Mouse (Mus musculus): Measurements from ENCODE around the gene Lif. TPM values are rescaled to one million over a fixed set of nuclear protein-coding genes. Genes with fewer than 3 reads are reported as not detected.

Lif gene
- 1 to 10 TPM in 1 of 4 experiments, under 1 TPM in 3; 0.19 to 1.3 (median 0.38) TPM for total RNA-seq (2022)

GRCm38 (mm10) chr11:4256846-4257607, at the start of gene Lif:
TSS of gene Lif (plus strand) at chr11:4257557.
- DNase-seq (ENCODE audit: low spot score) = no peak

DNA sequence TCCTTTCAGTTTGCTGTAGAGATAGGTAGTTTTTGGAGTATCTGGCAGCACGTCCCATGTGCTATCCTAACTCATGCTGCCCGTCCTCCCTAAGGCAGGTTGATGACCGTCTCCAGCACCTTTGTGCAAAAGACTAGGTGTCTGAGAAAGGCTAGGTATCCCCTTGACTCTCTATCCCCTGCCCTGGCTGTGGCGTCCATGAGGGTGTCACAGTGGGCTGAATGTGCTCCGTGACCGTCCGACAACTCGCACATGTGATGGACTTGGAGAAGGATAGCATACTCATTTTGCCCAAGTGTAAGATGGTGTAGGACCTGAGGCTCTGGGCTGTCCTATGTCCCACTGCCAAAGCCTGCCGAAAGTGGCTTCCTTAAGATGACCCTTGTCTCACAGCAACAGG, 49.7 kb upstream of the Lif start:
- no peak for DNase-seq (ENCODE audit: low spot score)

DNA sequence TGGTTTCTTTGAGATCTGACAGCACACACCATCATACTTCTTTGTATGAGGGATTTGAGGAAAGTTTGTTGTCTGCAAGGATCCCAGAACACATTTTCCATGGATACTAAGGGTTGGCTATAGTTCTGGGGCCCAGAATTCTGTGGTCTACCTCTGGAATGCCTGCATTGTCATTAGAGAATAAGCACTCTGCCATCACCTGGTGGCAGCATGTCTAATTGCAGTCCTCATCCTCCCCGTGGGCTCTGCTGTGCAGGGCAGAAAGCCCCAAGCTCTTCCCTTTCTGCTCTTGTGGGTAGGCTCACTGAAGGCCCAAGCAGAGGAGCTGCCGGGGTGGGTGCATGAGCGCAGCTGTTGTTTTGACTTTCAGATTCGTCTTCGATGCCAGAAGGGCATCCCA, 47.8 kb upstream of the Lif start:
- DNase-seq (ENCODE audit: low spot score) = no peak

GRCm38 (mm10) chr11:4210786-4211185, 46.6 kb upstream of the Lif start:
- no peak for DNase-seq (ENCODE audit: low spot score)

GRCm38 (mm10) chr11:4213107-4213506, 44.2 kb upstream of the Lif start:
- DNase-seq (ENCODE audit: low spot score) = no peak

- DNase-seq (ENCODE audit: low spot score) = no peak
These were observed 42.8 kb upstream of the Lif start for GRCm38 (mm10) chr11:4214572-4214971.

DNA sequence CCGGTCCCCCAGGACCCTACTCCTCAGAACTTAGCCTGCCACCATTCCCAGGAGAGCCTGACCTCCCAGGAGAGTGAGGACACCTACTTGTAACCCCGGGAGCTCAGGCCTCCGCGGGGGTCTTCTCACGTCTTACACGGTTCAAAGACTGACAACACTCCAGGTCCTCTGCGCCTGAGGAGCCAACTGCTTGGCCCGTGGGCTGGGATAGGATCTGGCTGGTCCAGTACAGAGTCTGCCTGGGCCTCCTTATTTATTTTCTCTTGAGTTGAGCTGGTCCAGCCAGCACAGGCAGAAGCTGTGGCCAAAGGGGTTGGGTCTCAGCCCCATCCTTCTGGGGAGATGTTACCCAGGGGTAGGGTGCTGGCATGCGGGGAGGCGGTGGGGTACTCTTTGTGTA, 42.3 kb upstream of the Lif start:
- DNase-seq (ENCODE audit: low spot score) = no peak

GRCm38 (mm10) chr11:4216248-4217000, 40.9 kb upstream of the Lif start:
- peak; percentile 89 for DNase-seq (ENCODE audit: low spot score)

GRCm38 (mm10) chr11:4217914-4218629, 39.3 kb upstream of the Lif start, which contains the start of gene Castor1:
TSS of gene Castor1 (plus strand) at chr11:4218225.
- DNase-seq (ENCODE audit: low spot score) = peak; percentile 95

- DNase-seq (ENCODE audit: low spot score) = no peak
These were observed 38.7 kb upstream of the Lif start for GRCm38 (mm10) chr11:4218637-4219036.

DNA sequence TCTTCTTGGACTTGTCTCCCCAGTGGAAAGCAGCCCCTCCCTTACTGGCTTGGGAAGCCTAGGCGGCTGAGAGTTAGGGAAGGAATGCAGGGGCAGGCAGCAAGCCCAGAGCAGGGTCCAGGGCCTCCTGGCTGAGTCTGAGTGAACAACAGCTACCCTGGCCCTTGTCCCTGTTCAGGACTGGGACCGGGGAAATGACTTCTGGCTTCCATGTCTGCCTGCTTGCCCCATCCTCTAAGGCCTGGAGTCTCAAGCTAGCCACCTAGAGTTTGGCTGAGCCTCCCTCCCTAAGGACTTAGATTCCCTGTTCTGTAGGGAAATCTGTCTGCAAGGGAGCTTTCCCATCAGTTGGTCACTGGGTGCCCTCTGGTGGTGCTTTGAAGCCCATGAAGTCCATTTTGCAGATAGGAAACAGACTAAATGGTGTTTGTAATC, 38.0 kb upstream of the Lif start:
- peak; percentile 88 for DNase-seq (ENCODE audit: low spot score)

DNA sequence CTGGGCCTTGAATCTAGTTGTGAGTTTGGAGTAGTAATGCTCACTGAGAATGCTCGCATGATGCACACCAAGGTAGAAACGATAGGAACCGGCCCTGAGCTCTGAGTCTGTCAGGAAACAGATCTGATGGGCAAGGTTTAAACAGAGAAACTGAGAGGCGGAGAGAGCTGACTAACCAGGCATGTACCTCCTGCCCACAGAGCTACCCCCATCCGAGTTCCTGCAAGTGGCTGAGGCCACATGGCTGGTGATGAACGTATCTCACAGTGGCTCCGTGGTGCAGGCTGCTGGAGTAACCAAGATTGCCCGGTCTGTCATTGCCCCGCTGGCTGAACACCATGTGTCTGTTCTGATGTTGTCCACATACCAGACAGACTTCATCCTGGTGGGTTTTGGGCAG, 37.4 kb upstream of the Lif start:
- DNase-seq (ENCODE audit: low spot score) = no peak

GRCm38 (mm10) chr11:4220443-4221400, 36.6 kb upstream of the Lif start:
- peak; percentile 84 for DNase-seq (ENCODE audit: low spot score)

- DNase-seq (ENCODE audit: low spot score) = no peak
These were observed 35.1 kb upstream of the Lif start for GRCm38 (mm10) chr11:4222046-4222950.

GRCm38 (mm10) chr11:4223393-4224188, 33.8 kb upstream of the Lif start:
- no peak for DNase-seq (ENCODE audit: low spot score)

DNA sequence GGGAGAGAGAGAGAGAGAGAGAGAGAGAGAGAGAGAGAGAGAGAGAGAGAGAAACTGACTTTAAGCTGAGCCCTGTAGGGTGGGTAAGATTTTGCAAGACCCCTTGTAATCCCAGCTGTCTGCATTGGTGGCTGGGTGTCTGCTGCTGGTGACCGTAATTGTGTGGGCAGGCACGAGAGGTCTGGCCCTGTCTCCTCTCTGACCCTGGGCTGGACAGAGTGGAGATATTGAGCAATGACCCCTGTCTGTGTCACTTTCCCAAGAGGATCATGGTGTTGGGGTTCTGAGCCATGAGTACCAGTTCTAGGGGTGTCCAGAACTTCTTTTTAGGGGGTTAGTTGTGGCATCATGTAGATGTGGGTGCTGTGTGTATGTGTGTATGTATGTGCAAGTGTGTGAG, 33.1 kb upstream of the Lif start:
- DNase-seq (ENCODE audit: low spot score) = no peak

GRCm38 (mm10) chr11:4226569-4227325, 30.6 kb upstream of the Lif start:
- DNase-seq (ENCODE audit: low spot score) = no peak

DNA sequence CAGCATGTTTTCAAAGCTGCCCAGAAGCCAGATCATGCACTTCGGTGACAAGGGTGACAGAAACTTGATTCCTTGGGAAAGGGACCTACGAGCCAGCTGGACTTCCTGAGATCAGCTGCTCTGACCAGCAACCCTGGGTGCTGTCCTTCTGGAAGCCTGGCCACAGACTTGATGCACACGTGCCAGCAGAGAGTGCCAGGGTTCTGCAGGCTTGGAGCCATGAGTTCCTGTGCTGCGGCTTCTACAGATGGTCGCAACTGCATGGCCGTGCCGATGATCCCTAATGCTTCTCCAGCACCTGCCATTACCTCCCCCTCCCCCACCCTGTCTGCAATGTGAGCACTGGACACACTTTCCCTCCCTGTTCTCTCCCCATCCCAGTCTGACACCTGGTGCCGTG, 28.9 kb upstream of the Lif start:
- DNase-seq (ENCODE audit: low spot score) = no peak

Data from heart, adult 8-10 months (tissue).